Mouse (Mus musculus) adrenal gland, adult 2 months (tissue): ENCODE data around the gene Ank. TPM values are rescaled to one million over a fixed set of nuclear protein-coding genes. Genes with fewer than 3 reads are reported as not detected.

ENCODE experiments used
- DNase-seq: peaks from one replicate; pipeline ENCODE4 v3.0.0; 2021
- long read RNA-seq: library from polyadenylated mRNA; stranded (forward); transcript quantifications from one replicate; pipeline ENCODE4 v2.0.0, GENCODE M21; 2021
- polyA plus RNA-seq: library from polyadenylated mRNA; depleted of rRNA; stranded (reverse); fragments of >200 nt; gene quantifications from 2 replicates; pipeline ENCODE4 v1.2.3, GENCODE M21; 2012; rRNA removed
- total RNA-seq, 2 experiments: library from RNA; stranded (reverse); gene quantifications; 2 replicates each; pipeline ENCODE4 v1.2.3; 2021

Gene Ank
- total RNA-seq (10 to 100 TPM; 56.9 to 61.0 TPM), polyA plus RNA-seq (32.8 and 38.5 TPM in 2 replicates)
- long read RNA-seq, transcript Ank-201 (12 exons, 3,498 nt) = major isoform, 35 of 56 reads
- long read RNA-seq, transcript Ank-202 (5 exons, 1,911 nt) = minor isoform, 6 of 56 reads
- long read RNA-seq, partial matches to known transcripts = 12 of 56 reads
- long read RNA-seq, other reads (novel, unspliced or antisense) = 3 of 56 reads

- peak; percentile 93 for DNase-seq
Observed at GRCm38 (mm10) chr15:27466131-27467080, at the start of gene Ank. Gene Ank, plus strand, starts transcription at chr15:27466677.

- peak; percentile 50 for DNase-seq
Observed at GRCm38 (mm10) chr15:27418566-27419331, 47.7 kb upstream of the Ank start.

DNA sequence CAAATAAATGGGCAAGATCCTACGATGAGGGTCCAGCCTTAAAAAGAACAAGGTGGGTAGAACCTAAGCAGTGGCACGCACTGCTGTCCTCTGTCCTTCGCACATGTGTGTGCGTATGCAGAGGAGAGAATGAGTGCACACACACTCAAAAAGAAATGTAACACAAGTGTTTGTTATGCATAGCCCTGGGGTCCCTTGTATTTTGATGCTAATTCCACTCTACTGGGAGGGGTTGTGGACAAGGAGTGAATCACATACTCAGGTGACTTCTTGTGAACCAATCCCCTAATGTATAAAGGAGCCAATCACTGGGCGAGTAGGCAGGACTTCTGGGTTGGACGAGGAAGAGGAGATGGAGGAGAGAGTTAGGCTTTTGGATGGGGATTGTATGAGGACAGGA is 44.9 kb upstream of the Ank start:
- no peak for DNase-seq

- DNase-seq = no peak
Observed at GRCm38 (mm10) chr15:27427581-27427980, 38.9 kb upstream of the Ank start.

GRCm38 (mm10) chr15:27430241-27430640 is 36.2 kb upstream of the Ank start:
- DNase-seq = no peak

DNA sequence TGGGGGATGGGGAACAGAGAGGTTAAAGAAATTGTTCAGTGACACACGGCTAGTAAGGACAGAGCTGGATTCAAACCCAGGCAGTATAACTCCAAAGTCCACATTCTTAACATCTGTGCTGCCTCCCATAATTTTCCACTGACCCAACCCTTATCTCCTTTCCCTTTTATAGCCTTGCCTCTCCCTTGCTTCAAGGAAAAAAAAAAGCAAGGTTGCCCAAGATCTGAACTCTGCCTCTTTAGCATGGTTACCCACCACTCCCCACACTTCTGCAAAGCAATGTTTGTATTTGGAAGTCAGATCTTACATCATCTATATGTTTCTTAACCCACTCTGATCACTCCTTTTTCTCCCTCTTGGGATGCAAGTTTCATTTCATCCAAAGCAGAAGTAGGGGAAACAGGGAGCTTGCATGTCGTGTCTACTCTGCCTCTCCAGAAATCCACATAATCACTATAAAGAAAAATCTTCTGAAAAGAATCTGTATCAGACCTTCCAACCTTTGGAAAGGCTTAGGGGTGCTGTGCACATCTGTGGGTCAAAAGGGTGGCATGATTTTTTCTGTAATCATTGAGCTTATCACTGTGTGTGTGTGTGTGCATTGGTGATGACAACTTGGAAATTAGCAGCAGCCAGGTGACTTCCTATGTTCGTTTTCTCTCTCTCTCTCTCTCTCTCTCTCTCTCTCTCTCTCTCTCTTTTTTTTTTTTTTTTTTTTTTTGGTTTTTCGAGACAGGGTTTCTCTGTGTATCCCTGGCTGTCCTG is 33.4 kb upstream of the Ank start:
- no peak for DNase-seq

GRCm38 (mm10) chr15:27435409-27435808 is 31.1 kb upstream of the Ank start:
- no peak for DNase-seq

DNA sequence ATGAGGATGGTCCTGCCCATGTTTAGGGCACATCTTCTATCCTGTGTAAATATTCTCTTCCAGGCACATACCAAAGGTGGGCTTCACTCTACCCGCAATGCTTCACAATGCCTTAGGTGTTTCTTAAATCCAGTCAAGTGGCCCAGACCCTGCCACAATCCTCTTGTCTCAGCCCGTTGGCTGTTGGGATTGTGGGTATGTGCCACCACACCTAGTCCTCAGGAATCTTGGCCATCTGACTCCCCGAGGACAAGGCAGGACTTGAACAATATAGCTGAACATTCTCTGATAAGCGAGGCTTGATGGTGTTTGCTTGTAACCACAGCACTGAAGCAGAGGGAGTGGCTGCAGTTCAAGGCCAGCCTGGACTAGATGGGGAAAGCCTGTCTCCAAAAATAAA is 30.3 kb upstream of the Ank start:
- DNase-seq = no peak

- DNase-seq = no peak
Observed at GRCm38 (mm10) chr15:27441053-27441452, 25.4 kb upstream of the Ank start.

GRCm38 (mm10) chr15:27441529-27441928 is 24.9 kb upstream of the Ank start:
- no peak for DNase-seq

GRCm38 (mm10) chr15:27441951-27442350 is 24.5 kb upstream of the Ank start:
- peak; percentile 11 for DNase-seq

DNA sequence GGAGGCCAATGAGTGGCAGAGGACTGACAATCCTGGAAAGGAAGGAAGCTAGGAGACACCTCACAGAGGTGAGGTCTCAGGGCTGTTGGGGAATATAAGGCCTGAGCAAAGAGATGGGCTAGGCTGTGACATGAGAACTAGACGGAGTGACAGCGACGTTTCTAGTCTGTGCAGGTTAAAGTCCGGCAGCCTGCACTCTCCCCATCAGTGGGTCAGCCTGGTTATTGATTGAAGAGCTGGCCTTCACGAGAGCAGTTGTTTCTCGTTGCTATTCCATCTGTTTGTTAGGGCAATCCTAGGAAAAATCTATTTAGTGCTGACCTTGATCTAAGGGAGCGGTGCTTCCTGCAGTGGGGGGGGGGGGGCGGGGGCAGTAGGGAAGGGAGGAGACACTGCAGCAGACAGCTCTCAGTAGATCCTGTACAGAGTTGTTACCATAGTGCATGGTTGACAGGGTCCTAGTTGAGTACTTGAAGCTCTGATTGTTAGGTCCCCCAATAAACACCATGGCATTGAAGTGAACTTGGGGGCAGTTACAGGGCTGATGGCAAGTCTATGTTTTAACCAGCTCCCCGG is 21.6 kb upstream of the Ank start:
- no peak for DNase-seq

DNA sequence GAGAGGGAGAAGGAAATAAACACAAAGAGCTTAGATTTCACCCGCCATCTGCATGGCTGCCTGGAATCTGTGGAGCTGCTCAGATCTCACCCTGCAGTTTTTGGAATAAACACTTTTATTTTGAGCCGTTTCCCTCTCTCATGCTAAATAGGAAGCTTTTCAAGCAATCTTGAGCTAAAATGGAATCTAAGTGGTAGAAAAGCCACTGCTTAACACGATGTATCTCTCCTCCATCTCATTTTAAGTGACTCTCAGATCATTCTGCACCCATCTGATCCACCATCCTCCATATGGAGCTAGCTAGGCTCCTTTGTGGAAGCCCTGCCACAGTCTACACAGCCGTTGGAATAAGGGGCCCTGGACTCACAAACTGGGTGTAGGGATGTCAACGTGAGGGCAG is 15.8 kb upstream of the Ank start:
- DNase-seq = no peak

DNA sequence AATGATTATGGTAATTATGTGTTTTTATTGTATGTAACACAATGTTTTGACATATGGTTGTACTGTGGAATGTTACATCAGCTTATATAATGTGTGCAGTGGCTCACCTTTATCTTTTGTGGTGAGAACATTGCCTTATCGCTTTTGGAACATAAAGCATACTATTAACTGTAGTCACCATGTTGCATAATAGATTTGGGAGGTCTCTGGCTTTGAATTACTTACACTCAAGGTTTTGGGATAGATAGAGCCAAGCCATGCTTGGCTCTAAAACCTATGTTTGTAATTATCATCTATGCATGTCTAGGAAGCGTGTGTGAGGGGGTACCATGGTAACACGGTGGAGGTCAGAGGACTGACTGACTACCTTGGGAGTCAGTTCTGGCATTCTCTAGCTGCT is 14.7 kb upstream of the Ank start:
- DNase-seq = no peak

GRCm38 (mm10) chr15:27452496-27452895 is 14.0 kb upstream of the Ank start:
- DNase-seq = no peak

DNA sequence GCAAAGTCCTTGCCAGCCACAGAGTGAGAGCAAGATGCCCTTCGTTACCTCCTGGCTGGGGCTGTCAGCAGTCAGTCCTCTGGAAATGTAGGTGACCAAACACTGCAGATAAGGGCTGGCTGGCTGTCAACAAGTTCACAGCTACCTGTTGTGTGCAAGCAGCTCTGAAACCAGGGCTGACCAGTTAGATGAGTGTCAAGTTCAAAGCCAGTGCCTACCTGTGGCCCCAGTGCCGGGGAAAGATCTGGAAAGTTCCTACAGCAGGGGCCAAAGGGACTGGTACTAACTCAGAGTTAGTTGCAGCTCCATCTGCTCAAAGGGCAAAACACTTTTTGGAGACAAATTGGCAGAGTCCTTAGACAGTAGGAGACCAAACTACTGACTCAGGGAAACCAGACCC is 9.5 kb upstream of the Ank start:
- no peak for DNase-seq

DNA sequence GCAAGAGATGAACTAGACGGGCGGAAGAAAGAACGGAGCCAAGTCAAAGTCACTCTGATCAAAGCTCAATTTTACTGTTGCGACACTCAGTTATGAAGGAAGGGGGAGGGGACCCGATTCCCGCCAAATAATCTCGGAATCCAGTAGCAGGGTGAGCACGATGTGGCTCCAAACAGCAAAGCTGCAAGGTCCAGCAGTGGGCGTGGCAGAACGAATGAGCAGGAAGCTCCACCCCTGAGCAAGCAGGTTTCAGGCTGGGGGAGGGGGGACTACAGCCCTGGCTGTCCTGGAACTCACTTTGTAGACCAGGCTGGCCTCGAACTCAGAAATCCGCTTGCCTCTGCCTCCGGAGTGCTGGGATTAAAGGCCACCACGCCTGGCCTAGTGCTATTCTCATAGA is 6.7 kb upstream of the Ank start:
- DNase-seq = peak; percentile 16

DNA sequence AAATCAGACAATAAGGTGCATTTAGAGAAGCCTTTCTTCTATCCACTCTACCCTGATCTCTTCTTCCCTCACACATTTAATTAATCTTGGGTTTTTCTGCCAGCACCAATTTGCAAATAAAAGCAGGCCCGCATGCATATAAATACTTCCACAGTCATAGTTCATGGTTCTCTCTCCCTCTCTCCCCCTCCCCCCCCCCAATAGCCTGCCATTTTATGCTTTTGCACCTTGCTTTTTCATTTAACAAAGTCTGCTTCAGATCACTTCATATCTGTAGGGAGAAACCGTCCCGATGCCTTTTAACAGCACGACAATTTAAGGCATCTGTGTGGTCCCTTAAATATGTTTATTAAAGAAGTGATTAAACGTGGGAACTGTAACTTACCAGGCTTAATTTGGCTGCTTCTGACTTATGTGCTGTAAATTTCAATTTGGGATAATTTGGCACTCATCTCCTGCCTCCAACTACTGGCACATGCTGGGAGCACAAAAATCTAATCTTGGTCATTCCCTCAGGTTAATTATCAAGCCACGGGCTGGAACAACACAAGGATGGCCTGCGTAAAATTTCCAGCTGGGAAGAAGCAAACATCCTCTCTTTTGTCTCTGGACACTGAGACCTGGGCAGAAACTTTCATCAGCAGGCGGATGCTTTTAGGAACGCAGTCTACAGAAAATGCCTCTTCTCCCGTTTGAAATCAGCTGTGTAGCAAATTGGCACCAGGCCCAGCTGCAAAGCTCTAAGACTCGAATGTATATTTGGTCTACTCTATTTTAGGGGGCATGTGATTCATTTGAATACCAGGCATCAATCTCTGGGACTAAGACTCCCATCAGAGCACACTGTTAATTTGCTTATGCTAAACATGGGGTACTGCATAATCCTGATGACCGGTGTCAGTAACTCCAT is 4.9 kb upstream of the Ank start:
- no peak for DNase-seq

DNA sequence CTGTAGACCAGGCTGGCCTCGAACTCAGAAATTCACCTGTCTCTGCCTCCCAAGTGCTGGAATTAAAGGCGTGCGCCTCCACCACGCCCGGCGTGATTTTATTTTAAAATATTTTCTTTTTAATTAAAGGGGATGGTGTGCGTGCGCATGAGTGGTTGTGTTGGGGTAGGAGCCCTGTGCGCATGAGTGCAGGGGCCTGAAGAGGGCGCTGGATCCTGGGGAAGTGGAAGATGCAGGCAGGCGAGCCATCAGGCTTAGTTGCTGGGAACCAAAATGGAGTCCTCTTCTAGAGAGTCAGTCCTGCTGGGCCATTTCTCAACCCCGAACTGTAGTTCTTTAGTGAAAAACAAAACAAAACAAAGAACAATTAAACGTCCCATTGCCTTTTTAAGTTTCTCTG is 2.6 kb upstream of the Ank start:
- DNase-seq = no peak

GRCm38 (mm10) chr15:27465391-27466005 is 979 bp upstream of the Ank start:
- no peak for DNase-seq
